Mouse (Mus musculus) lung, adult 18-20 months (tissue): ENCODE results near the gene Gpr85.
"Not testable (repeated sequence)": the region's sequence is repeated elsewhere in the genome, so short reads cannot be mapped to it uniquely, and the experiment has no call there.

ENCODE experiments used
- DNase-seq, 2 experiments: peaks; one replicate each; pipeline ENCODE4 v3.0.0; 2022; ENCODE audit warnings: mixed read lengths in 2 of 2

Gene Gpr85

GRCm38 (mm10) chr6:13839345-13840054 lies at the start of gene Gpr85:
Gpr85 (minus strand) TSS chr6:13839942.
- DNase-seq, result no peak

DNA sequence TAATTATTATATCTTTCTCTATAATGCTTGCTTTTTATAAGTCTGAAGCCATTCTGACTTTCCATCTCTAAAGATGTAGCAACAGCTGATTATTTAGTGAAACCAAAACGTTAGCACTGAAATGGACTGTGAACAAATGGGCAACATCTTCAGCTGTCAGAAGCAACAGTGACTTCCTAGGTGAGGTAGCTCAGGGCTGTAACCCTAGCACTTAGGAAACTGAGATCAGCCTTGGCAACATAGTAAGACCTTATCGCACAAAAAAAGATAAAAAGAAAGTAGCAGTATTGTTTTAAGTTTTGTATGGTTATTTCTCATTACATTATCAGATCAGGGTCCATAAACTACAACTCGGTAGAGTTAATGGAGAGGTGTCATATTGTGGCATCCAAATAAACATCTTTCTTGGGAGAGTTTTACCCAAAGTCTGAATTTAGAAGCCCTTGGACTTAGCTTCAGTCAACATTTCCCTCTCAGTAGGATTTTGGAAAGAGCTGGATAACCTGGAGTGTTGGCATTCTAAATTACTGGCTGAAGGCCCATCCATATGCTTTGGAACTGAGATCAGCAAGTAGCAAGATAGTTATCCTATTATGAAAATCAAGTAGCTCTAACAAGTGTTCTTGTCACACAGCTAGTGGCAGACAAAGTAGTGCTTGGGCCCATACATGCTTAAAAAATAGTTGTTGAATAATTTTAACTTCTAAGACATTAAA lies 45.3 kb upstream of the Gpr85 start:
- DNase-seq, result no peak

DNA sequence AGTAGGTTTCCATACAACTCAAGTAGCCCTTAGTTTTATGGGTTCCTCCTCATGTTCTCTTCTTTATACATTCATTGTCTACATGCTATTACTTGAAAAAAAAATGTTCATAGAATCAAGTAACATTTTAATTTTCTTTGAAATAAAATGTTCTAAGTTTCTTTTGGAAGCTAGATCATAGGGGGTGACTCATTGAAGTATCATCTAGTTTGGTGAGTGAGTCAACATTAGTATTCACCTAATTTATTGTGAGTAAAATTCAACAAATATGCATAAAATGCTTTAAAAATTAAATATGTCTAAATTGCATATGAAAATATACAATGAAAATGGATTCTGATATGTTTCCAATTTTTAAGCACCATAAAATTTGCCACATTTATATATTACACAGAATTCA lies 43.2 kb upstream of the Gpr85 start:
- no peak for DNase-seq

- peak; percentile 7 to 10 for DNase-seq
Measured at GRCm38 (mm10) chr6:13873959-13874358, 34.2 kb upstream of the Gpr85 start.

DNA sequence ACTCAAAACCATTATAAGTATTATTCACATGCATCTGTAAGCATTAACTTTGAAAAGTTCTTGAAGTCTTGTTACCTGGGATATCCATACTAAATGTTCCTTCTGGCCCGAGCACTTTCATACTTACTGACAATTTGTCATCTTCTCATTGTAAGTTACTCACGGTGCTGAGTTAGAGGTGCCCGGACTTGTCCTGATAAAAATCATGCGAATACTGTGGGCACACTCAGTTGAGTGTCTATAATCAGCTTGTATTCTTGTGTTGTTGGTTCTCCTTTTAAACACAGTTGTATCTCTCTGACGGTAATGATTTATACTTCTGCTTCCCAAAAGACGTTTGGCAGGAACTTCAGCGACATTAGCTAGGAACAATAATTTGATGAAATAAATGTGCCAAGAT lies 32.3 kb upstream of the Gpr85 start:
- no peak for DNase-seq

GRCm38 (mm10) chr6:13871625-13871958 lies 31.9 kb upstream of the Gpr85 start:
- DNase-seq, result no peak

- peak; percentile 92 to 94 for DNase-seq
Measured at GRCm38 (mm10) chr6:13870919-13871624, 31.3 kb upstream of the Gpr85 start, which contains the start of gene 2610001J05Rik. 2610001J05Rik (minus strand) TSS chr6:13871518.

DNA sequence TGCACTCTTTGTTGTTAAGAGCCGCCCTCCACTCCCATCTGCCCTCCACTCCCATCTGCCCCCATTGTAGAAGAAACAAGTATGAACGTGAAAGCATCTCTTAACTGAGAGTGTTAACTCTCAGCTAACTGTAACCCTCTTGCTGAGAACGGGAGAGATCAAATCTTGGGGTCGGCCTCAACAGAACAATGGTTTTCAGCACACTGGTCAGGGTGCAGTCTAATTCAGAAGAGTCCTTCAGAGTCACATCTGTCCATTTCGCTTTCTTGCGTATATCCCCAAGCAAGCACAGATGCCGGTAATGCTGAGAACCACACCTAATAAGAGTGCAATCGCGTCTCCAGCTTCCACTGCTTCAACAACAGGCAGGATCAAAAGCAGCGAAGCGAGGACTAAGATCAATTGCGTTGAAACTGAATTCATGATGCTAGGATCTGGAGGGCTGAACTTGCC lies 30.6 kb upstream of the Gpr85 start:
- no peak for DNase-seq

- no peak for DNase-seq
Measured at GRCm38 (mm10) chr6:13860596-13860995, 20.9 kb upstream of the Gpr85 start.

- DNase-seq, result no peak
Measured at GRCm38 (mm10) chr6:13859877-13860585, 20.3 kb upstream of the Gpr85 start.

- DNase-seq, result no peak
Measured at GRCm38 (mm10) chr6:13854230-13854629, 14.5 kb upstream of the Gpr85 start.

DNA sequence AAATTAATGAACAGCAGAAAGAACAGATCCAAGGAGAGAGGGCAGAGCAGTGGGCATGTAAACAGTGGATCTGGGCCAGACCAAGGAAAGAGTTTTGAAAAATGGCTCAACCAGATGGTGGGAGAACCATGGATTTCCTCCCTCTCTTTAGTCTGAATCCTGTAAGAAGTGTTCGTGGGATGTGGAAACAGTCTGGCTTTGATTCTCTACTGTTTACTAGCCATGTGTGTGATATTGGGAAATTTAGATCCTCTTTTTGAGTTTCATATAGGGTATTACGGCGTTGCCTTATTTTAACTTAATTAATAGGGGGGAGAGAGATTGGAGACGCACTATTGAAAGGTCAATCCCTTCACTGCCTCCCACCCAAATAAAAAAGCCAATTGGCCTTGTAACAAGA lies 13.5 kb upstream of the Gpr85 start:
- DNase-seq, result no peak

DNA sequence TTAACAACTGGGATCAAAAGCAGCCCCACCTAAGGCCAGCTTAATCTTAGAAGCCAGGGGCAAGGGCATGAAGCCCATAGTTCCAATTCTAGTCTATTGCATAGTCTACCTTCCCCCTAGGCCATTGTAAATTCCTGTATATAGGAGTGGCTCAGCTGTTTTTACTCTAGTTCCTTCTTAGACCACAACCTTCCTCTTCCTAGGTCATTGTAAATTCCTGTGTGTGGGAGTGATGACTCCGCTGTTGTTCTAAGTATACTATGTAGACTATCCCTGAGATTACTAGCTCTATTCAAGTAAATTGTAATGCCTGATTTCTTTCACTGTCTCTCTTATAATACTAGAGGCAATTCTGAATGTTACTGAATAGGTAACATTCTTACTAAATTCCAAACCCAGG lies 6.3 kb upstream of the Gpr85 start:
- DNase-seq, result not testable (repeated sequence)

- peak; percentile 58 for DNase-seq
Measured at GRCm38 (mm10) chr6:13838677-13839344, 931 bp downstream of the Gpr85 start.

- no peak for DNase-seq
Measured at GRCm38 (mm10) chr6:13837916-13838676, 1.6 kb downstream of the Gpr85 start.

DNA sequence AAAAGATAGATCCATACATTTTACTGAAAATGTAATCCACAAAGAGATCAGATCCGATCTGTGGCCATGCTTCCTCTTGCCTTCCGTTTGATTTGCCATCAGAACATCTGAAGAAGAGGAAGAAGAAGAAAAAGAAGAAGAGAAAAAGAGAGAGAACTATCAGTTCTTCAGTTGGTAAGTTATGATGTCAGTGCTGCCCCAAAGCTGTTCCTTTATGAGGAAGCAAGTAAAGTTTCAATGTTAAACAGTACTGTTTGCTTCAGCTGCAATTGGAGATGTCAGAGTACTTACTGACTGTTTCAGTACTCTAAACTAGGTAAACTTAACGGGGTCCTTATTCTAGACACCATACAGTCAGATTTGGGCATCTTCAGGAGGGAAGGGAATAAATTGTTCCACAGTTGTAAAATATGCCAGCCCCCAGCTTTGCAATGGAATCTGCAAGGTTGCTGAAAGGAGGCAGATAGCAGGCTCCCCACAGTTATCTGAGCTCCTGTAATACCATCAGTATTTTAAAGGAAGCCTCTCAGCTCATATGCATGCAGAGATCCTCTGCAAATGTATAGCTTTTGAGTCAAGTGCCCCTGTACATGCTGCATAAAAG lies 2.7 kb downstream of the Gpr85 start:
- DNase-seq, result no peak

- no peak for DNase-seq
Measured at GRCm38 (mm10) chr6:13835720-13836665, 3.7 kb downstream of the Gpr85 start.

DNA sequence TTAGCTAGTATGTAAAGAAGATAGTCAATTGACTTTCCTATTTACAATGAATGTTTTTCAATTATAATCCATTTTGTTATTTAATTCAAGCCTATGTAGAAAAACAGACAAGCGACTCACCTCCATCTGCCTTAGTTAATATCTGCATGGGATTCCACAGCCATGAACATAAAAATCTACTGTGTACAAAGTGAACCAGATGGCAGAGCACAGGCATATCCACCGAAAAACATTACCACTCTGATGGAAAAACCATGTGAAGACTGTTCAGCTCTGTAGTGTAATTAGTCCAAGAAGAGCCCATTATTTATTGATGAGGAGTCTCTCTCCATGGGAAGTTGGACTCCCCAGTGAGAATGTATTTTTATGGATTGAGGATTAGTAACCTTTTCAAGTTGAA lies 7.0 kb downstream of the Gpr85 start:
- no peak for DNase-seq

- DNase-seq, result no peak
Measured at GRCm38 (mm10) chr6:13828877-13829276, 10.9 kb downstream of the Gpr85 start.

DNA sequence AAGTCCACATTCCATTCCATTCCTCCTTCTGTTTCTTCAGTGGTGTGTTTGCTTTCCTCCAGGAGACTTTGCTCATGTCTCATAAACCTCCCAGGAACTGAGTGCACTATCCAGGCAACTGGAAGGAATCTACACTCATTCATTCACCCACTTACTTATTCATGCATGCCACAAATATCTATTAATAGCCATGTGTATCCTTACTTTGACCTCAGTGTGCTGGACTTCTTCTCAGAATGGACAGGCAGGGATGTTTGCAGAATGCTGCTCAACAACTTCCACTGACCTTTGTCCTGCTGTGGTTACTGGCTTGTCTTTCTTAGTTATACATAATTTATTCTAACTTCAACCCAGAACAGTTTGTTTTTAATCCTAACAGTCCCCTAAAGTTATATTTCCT lies 23.1 kb downstream of the Gpr85 start:
- DNase-seq, result no peak
